Mouse (Mus musculus) left cerebral cortex, adult 11 months (tissue): ENCODE data around the gene 4930579F01Rik.

ENCODE experiments used
- DNase-seq: peaks from one replicate; pipeline ENCODE4 v3.0.0; 2022; ENCODE audit warnings: low spot score

4930579F01Rik gene

DNA sequence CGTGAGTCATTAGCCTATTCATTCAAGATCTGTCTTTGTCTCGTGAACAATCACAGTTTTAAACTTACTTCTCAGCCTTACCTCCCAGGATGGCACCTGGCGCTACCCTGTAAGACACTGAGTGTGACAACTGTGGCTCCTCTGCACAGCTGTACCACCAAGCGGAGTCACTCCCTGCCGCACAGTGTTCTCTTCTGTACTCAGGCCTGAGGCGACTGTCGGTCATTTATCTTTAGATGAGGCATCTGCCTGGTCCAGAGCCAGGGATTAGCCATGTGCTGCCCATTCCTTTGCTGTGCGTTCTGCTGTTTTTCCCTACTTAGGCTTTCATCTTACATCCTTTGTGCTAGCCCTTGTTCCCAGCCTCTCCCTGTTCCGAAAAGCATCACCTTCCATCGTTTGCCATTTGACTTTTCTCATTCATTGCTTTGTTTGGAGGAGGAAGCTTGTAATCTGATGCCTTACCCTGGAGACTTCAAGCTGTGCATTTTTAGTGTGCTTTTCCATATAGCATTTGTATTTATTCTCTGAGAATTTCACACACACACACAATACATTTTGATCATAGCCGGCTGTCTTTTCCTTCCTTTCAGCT is 21.9 kb upstream of the 4930579F01Rik start:
- no peak for DNase-seq

DNA sequence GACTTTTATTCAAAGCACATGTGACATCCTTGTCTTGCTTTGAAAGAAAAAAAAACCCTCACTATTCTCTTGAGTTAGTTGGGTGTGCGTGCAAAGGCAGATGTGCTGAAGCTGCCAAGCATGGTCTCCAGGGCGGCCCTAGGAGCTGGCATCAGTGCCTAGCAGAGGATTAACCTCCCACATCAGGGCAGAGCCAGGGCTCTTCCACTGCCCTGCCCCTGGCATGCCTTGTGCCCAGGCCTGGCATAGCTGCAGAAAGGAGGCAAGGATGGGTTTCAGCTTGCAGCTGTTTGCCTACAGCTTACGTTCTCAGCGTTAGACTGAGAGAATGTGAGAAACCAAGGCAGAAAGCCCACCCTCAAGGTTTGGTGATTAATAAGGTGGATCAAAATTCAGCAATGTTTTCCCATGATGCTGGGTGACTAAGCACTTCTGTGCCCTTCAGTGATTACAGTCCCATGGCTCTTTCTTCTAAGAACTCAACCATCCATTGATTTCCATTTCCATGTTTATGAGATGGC is 18.9 kb upstream of the 4930579F01Rik start:
- DNase-seq = no peak

DNA sequence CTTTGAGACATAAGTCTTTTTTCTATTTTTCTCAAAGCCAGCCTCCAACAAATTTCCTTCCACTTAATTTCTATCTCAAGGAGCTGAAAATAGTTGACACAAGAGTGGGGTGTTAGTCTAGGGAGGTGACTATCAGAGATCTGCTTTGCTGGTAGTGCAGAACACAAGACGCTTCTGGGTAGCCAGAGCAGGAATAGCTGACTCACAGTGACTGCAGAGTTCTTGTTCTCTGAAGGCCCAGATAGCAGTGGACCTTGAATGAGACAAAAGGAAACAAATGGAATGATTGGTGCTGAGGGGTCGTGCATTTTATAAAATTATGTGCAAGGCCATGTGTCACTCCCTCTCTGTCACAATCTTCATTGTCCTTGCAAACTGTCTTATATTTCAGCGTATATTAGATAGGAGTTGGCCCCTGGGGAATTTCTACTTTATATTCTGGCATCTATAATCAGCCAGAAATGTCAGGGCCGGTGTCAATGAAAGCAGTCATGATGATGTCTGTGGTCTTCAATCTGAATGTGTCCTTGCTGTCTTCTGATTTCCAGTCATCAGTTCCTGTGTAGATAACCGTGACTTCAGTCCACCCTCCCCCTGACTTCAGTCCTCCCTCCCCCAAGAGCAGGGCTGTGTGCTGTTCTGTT is 16.9 kb upstream of the 4930579F01Rik start:
- no peak for DNase-seq

DNA sequence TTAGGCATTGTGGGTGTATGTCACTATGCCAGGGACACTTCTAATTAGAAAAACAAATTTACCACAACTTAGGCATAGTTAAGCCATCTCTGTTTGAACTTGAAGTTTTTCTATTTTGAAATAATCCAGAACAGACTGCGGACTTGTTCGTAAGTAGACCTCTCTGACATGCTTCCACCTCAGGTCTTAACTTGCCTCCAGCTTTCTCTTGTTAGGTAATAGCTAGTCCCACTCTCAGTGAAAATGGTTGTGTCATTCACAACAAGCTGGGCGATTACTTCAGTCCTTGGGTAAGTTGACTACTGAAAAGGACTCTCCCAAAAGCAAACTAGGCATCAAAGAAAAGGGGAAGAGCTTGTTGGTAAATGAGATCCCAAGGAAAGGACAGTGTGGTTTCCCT is 15.2 kb upstream of the 4930579F01Rik start:
- no peak for DNase-seq

DNA sequence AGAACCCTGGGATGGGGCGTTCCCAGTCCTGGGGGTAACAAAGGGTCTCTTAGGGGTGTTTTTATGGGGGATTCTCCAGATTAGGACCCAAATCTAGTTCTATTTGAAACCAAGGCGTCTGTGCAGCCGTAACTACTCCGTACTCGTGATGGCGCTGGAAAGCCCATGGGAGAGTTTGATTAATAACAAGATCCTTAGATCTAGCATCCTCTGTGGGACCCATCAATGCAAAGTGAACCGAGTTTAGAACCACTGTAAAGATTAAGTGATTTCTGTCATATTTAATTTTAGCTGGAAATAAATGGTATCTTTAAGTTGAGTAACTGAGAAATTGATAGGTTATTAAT is 5.1 kb upstream of the 4930579F01Rik start:
- DNase-seq = no peak

DNA sequence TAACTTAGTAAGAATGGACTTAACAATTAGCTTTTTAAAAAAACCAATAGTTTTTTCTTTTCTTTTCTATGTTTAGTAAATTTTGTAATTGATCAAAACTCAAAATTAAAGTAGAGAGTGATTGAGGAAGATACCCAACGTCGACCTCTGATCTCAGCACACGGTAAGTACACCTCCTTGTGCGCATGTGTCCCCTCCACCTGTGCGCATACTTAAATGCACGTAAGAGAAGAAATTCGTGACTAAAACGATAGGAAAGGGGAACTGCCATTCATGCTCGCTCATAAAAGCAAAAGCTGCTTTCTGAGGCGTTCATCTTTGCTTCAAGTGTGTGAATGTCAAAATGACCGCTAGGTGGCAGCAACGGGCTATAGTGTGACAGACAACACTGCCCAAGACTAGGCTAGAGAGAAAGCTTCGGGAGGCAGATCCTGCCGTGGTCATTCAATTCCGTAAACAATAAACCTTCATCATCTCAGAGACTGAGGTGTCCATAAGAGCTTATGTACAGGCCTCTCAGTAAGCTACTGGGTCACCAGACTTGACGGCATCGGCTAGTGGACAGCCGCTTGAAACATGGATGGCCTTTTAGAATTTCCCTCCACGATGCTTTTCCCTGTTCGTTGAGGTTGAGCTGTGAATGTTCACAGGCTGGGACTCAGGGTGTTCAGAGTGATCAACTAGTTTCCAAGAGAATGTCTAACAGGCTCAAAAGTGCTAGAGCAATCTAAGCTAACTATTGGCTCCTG is 4.5 kb upstream of the 4930579F01Rik start:
- DNase-seq = peak; percentile 73

DNA sequence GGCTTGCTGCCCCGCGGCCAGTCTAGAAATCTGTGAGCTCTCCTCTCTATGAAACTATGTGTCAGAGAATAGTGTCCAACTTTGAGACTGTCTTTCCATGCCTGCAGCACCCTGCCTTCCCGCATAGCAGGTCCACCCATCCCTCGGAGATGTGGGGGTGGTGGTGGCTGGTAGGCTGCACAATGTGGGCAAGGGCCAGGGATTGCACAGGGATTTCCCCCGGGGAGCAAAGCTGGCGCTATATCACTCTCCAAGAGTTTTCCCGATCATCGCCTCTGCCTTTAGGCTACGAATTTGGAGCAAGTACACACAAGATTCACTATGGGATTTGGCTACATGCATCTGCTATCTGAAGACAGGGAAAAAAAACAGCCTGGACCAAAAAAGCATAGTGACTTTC is 3.9 kb upstream of the 4930579F01Rik start:
- no peak for DNase-seq

DNA sequence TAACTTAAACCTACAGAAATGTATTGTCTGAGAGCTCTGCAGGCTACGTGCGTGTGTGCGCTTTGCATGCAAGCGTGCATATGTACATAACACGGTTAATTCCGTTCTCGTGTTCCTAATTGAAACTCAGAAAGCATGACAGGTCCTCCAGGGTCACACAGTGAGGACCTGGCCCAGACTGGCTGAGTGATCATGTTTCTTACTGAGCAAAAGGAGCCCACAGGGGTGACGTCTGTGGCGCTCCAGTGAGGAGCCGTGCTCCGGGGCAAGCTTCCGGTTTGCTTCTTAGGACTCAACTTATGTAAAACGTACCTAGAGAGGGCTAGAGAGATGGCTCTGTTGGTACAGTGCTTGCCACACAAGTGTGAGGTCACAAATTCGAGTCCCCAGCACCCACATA is 3.5 kb upstream of the 4930579F01Rik start:
- DNase-seq = no peak

DNA sequence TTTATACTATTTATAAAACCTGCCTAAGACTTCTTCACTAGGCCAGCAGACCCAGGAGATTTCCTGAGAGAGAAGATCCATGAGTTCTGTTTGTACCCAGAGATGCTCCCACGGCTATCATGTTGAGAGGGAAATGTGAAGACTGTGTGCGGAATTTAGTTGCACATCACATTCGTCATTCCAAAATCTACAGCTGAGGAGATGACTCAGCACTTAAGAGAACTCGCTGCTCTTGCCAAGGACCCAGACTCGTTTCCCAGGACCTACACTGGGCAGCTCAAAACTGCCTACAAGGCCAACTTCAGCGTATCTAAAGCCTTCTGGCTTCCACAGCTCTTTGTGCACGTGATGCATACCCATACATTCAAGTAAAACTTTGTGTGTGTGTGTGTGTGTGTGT is 1.4 kb downstream of the 4930579F01Rik start:
- DNase-seq = no peak

DNA sequence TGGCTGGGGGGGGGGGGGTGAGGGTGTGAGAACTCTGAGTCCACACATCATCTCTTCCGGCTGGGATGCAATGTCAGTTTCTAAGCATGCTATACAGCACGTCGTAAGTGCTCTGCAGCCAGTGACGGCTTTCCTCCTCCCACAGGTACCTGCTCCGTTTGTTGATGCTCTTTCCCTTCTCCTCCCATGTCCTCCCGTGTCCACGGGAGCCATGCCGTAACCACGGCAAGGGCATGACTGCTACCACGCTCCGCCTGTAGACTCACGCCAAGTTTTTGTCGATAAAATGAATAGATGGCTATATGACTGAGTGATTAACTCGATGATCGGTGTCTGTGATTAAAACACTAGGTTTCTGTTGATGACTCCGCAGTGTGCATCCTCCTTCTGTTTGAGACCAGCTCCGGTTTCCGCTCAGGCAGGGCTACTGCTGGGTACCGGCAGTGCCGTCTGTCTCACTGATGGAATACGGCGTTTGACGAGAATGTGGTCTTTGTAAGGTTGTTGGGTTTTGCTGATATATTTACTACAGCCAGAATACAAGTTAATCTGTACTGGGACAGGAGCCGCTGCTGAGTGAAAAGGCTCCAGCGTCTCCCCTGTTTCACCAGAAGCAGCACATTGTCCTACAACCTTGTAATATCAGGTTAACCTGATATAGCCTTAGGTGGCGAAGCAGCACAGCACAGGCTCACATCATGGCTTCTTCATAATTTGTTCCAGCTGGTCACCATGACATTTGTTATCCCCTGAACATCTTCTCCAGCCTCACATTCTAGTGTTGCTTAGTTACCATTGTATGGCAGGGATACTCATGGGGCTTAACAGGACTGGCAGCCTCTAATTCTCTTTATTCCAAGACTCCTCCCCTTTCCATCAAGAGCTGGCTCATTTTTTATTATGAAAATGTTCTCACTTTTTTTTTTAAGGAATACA is 7.4 kb downstream of the 4930579F01Rik start:
- no peak for DNase-seq

DNA sequence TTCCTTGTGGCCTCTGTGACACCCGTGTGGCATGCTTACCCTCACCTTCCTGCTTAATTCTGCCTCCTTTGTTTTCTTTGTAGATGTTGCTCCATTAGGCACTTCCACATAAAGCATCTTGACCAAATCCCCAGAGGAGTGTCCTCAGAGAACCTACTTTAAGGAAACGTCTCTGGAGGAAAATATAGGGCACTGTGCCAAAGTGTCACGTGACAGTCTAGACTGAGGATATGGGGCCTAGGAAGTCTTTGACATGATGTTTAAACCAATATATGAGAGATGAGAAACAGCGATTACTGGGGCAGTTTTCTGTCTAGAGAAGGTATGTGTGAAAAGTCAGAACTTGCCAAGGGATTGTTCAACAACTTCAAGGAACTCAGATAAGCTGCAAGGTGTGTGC is 8.3 kb downstream of the 4930579F01Rik start:
- DNase-seq = no peak

DNA sequence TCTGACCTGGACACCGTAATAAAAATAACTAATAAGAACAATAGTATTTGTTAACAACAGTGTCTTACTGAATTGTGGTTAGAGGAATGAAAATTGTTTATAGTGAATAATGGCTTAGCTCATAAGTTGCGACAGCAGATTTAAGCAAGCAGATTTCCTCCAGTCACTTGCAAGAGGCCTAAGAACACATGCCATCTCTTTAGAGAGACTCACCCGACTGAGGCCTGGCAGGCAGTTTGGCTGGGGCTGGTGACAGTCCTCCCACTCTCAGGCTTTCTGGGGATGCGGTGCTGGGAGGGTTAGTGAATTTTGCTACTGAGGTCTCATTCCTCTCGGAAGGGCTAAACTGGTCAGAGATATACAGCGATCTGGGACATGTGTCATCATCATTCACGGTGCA is 10.3 kb downstream of the 4930579F01Rik start:
- no peak for DNase-seq

DNA sequence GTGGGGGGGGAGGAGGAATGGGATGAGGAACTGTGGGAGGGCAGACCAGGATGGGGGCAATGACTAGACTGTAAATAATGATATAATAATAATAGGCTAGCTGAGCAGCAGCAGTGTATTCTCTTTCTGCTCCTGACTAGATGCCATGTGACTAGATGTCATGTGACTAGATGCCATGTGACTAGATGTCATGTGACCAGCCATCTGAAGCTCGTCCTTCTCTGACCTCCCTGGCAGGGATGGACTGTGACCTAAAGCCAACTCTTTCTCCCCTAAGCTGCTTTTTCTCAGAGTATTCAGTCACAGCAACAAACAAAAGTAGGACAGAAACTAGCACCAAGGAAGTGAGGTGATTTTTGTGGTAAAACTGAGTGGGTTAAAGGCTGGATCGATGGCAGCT is 11.6 kb downstream of the 4930579F01Rik start:
- DNase-seq = no peak

DNA sequence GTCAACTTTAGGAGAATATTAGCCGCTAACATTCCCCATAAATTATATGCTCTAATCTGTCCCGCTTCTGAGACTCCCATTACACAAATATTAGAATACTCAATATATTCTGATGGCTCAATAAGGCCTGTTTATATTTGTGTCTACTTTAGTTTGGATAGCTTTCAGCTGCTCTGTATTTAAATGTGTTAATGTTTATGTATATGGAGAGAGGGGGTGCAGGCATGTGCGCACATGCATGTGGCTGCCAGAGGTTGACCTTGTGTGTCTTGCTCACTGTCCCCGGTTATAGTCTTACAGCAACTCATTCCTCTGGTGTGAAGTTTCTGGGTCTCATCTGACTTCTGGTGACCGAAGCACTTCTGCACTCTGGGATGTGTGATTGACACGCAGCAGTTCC is 18.1 kb downstream of the 4930579F01Rik start:
- no peak for DNase-seq

DNA sequence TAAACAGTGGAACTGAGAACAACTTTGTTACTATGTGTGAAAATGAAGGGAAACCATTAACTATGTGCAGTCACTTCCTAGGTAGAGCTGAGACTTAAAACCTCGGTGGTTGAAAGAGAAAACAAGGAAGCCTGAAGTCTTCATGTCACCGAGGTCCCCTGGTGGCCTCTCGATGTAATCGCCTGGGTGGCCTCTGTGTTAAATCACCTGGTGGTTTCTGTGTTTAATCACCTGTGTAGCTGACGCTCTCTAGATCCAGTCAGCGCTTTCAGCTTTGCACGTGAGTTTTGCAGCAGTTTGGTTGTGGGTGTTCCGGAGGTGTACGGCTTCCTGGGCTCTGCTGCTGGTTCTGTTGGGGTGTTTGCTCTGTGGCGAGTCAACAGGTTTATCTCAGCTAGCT is 20.3 kb downstream of the 4930579F01Rik start:
- DNase-seq = no peak

DNA sequence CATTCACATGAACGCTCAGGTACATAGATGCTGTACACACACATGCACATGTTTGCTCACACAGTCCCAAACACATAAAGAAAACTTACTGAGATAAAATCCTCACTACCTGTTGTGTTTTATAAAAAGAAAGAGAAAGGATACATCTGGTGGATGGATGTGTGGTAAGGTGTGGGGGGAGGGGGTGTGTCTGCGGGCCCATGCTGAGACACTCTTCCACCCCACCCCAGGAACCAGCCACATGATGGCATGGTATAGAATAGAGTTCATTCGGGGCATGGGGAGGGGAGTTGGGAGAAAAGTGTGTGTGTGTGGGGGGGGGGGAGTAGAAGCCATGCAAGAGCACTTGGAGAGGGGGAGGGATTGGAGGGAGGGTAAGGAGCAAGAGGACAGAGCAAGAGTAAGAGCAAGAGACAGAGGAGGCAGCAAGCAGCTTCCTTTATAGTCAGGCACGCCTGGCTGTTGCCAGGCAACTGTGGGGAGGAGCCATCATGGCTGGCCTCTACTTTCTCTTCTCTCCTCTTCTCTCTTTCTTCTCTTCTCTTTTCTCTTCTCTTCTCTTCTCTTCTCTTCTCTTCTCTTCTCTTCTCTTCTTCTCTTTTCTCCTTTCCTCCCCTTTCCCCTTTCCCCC is 31.0 kb downstream of the 4930579F01Rik start:
- no peak for DNase-seq

DNA sequence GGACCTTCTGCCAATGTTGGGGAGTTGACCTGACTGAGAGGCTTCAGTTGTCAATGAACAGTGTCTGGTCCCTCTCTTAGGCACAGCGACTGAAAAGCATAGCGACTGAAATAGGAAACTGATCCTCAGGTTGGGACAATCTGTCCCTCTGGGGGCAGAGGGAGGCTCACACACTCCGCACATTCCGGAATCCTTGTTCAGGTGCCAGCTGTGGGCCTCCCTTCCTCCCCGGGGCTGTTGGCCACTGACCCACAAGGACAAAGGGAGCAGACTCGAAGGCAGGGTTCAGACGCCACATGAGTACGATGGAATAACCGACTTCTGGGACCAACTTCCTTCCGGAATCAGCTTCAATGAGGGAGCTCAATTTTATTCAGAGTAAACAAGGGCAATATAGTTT is 32.0 kb downstream of the 4930579F01Rik start:
- no peak for DNase-seq

DNA sequence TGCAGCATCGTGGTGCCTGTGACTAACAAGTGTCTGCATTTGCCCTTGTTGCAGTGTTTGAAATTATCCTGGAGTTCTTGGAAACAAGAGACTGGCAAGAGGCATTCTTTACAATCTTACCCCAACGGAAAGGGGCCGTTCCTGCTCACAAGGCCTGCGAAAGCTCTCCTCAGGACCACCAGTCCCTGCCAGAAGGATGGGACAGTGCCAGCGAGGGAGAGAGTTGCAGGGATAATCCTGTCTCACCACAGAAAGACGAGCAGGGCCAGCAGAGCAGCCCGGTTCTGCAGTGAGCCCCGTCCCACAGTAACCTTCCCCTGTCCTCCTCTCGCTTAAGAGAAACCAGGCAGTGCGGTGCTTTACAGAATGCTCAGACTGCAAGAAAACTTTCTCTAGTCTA is 37.0 kb downstream of the 4930579F01Rik start:
- no peak for DNase-seq

DNA sequence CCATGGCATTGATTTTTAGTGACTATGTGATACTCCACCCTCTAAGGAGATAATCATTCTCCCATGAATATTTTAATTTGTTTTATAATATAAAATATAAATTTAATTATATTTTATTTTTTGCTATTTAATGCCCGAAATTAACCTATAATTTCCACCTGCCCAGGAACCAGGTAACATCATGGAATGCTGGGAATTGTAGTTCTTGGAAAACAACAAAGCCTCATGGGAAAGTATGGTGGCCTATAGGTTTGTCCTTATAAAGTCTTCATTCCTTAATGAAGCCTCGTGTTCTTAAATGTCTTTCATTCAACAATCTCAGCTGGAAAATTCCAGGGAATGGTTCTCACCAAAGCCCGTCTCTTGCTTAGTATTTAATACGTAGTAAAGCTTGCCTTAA is 38.6 kb downstream of the 4930579F01Rik start:
- DNase-seq = no peak

DNA sequence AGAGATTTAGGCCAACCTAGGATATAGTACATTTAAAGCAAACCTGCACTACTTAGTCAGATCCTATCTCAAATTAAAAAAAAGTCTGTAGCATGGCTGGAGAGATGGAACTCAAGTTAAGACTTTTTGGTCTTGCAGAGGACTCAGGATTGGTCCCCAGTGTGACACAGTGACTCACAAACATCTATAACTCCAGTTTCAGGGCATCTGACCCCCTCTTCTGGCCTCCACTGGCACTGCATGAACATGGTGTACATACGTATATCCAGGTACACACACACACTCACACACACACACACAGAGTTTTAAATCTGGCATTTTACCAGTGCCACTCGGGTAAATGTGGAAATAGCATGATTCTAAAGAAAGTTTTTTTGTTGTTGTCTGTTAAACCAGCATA is 44.8 kb downstream of the 4930579F01Rik start:
- DNase-seq = no peak

DNA sequence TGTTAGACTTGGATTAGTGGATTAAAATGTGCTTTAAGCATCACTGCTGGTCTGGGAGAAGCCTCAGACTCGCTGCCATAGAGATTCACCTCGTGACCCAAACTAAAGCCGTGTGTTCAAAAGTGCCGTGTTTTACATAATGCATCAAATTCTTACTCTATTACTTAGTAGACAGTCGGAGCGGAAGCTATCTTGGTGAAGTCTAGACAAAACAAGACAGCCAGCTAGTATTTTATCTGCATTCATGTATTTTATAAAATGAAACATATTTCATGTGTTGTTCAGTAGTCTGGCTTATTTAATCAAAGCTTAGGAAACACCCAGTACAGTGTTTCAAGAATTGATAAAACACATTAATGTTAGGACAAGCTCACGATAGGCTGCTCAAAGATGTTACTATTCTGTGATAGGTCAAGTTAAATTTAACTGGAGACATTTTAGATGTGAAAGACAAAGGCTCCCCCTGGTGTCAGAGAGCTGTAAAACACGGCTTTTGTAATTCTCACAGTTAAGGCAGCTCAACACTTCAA is 48.9 kb downstream of the 4930579F01Rik start, which contains the start of gene Mttp:
Mttp (minus strand) TSS at position 327 of the 530 bp plus-strand sequence.
- DNase-seq = peak; percentile 81
